Mouse (Mus musculus) heart, embryonic 10.5 days (tissue): Measurements from ENCODE around the gene Agbl4. TPM values are rescaled to one million over a fixed set of nuclear protein-coding genes. Genes with fewer than 3 reads are reported as not detected.

ENCODE experiments used
- DNase-seq: peaks from one replicate; pipeline ENCODE4 v3.0.0-alpha.2; 2017; ENCODE audit warnings: low spot score
- H3K27ac ChIP-seq: fragments of 300-500 bp; sonication (generic); 2 replicates; pipeline ENCODE4 v1.5.1; 2016; ENCODE audit warnings: mild to moderate bottlenecking
- H3K27me3 ChIP-seq: fragments of 300-500 bp; sonication (generic); 2 replicates; pipeline ENCODE4 v1.6.1; 2016; ENCODE audit warnings: mild to moderate bottlenecking; ENCODE audit not compliant: poor library complexity, insufficient read depth, severe bottlenecking
- H3K36me3 ChIP-seq: fragments of 300-500 bp; sonication (generic); 2 replicates; pipeline ENCODE4 v1.6.1; 2016; ENCODE audit warnings: mild to moderate bottlenecking, moderate library complexity
- H3K4me1 ChIP-seq: fragments of 300-500 bp; sonication (generic); 2 replicates; pipeline ENCODE4 v1.6.1; 2016; ENCODE audit warnings: mild to moderate bottlenecking
- H3K4me3 ChIP-seq: fragments of 300-500 bp; sonication (generic); 2 replicates; pipeline ENCODE4 v1.5.1; 2016; ENCODE audit warnings: mild to moderate bottlenecking, moderate library complexity
- H3K9me3 ChIP-seq: fragments of 300-500 bp; sonication (generic); 2 replicates; pipeline ENCODE4 v1.6.1; 2016; ENCODE audit warnings: mild to moderate bottlenecking, moderate library complexity
- WGBS: fragments of 180-500 bp; shearing (Covaris S2); methylation state at CpG from one replicate; pipeline ENCODE4 v1.1.7; 2016; 5-methylcytosine and 5-hydroxymethylcytosine counted together
- polyA plus RNA-seq: library from polyadenylated mRNA; unstranded; fragments of >200 nt; fragmentation: Nextera tagmentation; extraction: Ambion mirVana; gene quantifications from 2 replicates; pipeline ENCODE4 v1.2.1, GENCODE M21; 2016

The Agbl4 gene
- polyA plus RNA-seq, 1 experiment from 2014 or later = 0.23 TPM

GRCm38 (mm10) chr4:111664146-111664545 is 1266.7 kb downstream of the Agbl4 start:
- no peaks in the 10 kb centered on the region for H3K9me3 ChIP-seq
- DNase-seq = no peak
- H3K27ac ChIP-seq = no peak overlapping the region
- H3K27me3 ChIP-seq = no peaks in the 10 kb centered on the region
- H3K4me1 ChIP-seq = peaks cover 4% of the 10 kb centered on the region; the same call in 1 of the 2 replicates
- H3K36me3 ChIP-seq = no peaks in the 10 kb centered on the region
- no peak overlapping the region for H3K4me3 ChIP-seq
- 57% methylated on average over 3 of the region's 3 CpGs for WGBS

- no peak overlapping the region for H3K4me3 ChIP-seq
- H3K36me3 ChIP-seq = no peaks in the 10 kb centered on the region
- peaks cover 13% of the 10 kb centered on the region for H3K4me1 ChIP-seq
- 68% methylated on average over 1 of the region's 1 CpGs for WGBS
- no peak for DNase-seq
- H3K27ac ChIP-seq = no peak overlapping the region
- no peaks in the 10 kb centered on the region for H3K9me3 ChIP-seq
- H3K27me3 ChIP-seq = no peaks in the 10 kb centered on the region
Measured at GRCm38 (mm10) chr4:111666713-111667112, 1269.3 kb downstream of the Agbl4 start.

GRCm38 (mm10) chr4:111669369-111669768 is 1271.9 kb downstream of the Agbl4 start:
- no peaks in the 10 kb centered on the region for H3K9me3 ChIP-seq
- WGBS = 50% methylated on average over 3 of the region's 3 CpGs
- no peak overlapping the region for H3K4me3 ChIP-seq
- no peaks in the 10 kb centered on the region for H3K27me3 ChIP-seq
- H3K36me3 ChIP-seq = no peaks in the 10 kb centered on the region
- peaks cover 9% of the 10 kb centered on the region for H3K4me1 ChIP-seq
- no peak overlapping the region for H3K27ac ChIP-seq
- no peak for DNase-seq

DNA sequence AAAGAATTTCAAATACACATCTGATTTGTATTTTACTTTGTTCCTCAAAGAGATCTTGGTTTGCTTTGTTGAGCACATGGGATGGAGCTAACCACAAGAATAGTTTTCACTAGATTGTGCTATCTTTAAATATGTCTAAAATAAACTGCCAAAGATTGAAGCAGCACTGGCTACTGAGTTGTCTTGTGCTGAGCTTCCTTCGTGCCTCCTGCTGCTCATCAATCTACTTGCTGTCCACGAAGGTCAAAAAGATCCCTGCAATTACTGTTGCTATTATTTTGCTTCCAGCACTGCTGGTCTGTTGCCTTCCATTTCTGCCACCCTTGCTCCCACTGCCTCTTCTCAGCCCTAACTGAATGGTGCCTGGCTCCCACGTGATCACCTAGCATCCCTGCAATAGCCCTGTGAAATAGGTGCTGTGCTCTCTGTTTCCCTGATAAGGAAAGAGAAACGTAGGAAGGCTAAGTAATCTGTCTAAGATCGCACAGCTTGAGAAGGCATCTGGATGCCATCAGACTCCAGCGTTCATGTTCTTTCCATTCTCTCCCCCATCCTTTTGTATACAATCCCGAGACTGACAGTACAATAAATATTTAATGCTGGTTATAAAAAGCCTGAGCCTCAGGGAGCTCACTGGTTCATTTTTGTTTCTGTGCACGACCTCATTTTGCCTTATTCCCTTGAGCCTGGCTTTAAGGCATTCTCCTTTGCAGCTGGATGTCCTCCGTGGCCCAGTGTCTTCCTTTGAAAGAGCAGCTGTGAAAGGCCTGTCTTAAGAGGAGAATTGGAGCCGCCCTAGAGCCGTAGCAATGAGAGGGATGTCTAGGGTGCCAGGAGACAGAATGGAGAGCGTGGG is 1273.3 kb downstream of the Agbl4 start:
- Histone ChIP-seq H3K27me3 (no peaks in the 10 kb centered on the region), H3K9me3 (no peaks in the 10 kb centered on the region), H3K27ac (no peak overlapping the region; the same call in 1 of the 2 replicates), H3K4me1 (peaks cover 9% of the 10 kb centered on the region), H3K36me3 (no peaks in the 10 kb centered on the region), H3K4me3 (no peak overlapping the region)
- WGBS = 30% methylated on average over 12 of the region's 12 CpGs
- no peak for DNase-seq

GRCm38 (mm10) chr4:111671440-111671839 is 1274.0 kb downstream of the Agbl4 start:
- no peak for DNase-seq
- WGBS = 46% methylated on average over 4 of the region's 4 CpGs
- Histone ChIP-seq H3K27me3 (no peaks in the 10 kb centered on the region), H3K27ac (no peak overlapping the region; the same call in 1 of the 2 replicates), H3K4me1 (peaks cover 9% of the 10 kb centered on the region), H3K4me3 (no peak overlapping the region), H3K9me3 (no peaks in the 10 kb centered on the region), H3K36me3 (no peaks in the 10 kb centered on the region)

- no peaks in the 10 kb centered on the region for H3K9me3 ChIP-seq
- no peaks in the 10 kb centered on the region for H3K36me3 ChIP-seq
- H3K4me3 ChIP-seq = no peak overlapping the region
- peaks cover 9% of the 10 kb centered on the region for H3K4me1 ChIP-seq
- no peak for DNase-seq
- no peak overlapping the region for H3K27ac ChIP-seq
- H3K27me3 ChIP-seq = no peaks in the 10 kb centered on the region
Measured at GRCm38 (mm10) chr4:111673904-111674303, 1276.4 kb downstream of the Agbl4 start.

- no peaks in the 10 kb centered on the region for H3K27me3 ChIP-seq
- no peaks in the 10 kb centered on the region for H3K36me3 ChIP-seq
- WGBS = 86% methylated on average over 5 of the region's 5 CpGs
- DNase-seq = peak; percentile 35
- H3K4me3 ChIP-seq = no peak overlapping the region
- no peaks in the 10 kb centered on the region for H3K9me3 ChIP-seq
- H3K4me1 ChIP-seq = 0 out of 2 replicates have a peak, but pooled peaks cover 1% of the 10 kb centered on the region
- no peak overlapping the region for H3K27ac ChIP-seq
Measured at GRCm38 (mm10) chr4:111681926-111682325, 1284.5 kb downstream of the Agbl4 start.

DNA sequence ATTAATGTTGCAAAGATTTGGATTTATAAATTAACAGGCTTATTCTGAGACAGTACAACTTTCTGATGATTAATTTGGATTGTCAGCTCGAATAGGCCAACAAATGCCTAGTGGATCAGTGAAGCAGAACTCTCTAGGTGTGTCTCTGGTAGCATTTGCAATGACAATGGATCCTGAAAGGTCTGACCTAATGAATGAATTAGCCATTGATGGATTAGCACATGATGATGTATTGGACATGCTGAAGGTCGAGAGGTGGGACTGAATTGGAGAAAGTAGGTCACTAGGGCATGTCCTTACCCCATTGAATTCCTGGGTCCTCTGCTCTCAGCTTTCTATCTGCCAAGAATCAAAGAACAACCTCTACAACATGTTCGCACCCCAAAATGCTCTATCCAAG is 1285.3 kb downstream of the Agbl4 start:
- DNase-seq = no peak
- Histone ChIP-seq H3K9me3 (no peaks in the 10 kb centered on the region), H3K4me1 (0 out of 2 replicates have a peak, but pooled peaks cover 3% of the 10 kb centered on the region), H3K27ac (no peak overlapping the region), H3K36me3 (no peaks in the 10 kb centered on the region), H3K4me3 (no peak overlapping the region), H3K27me3 (no peaks in the 10 kb centered on the region)
- WGBS = 81% methylated on average over 3 of the region's 3 CpGs

- no peaks in the 10 kb centered on the region for H3K36me3 ChIP-seq
- no peaks in the 10 kb centered on the region for H3K27me3 ChIP-seq
- H3K27ac ChIP-seq = no peak overlapping the region
- 0 out of 2 replicates have a peak, but pooled peaks cover 3% of the 10 kb centered on the region for H3K4me1 ChIP-seq
- DNase-seq = no peak
- H3K4me3 ChIP-seq = no peak overlapping the region
- no peaks in the 10 kb centered on the region for H3K9me3 ChIP-seq
- WGBS = 78% methylated on average over 5 of the region's 5 CpGs
Measured at GRCm38 (mm10) chr4:111683843-111684242, 1286.4 kb downstream of the Agbl4 start.

DNA sequence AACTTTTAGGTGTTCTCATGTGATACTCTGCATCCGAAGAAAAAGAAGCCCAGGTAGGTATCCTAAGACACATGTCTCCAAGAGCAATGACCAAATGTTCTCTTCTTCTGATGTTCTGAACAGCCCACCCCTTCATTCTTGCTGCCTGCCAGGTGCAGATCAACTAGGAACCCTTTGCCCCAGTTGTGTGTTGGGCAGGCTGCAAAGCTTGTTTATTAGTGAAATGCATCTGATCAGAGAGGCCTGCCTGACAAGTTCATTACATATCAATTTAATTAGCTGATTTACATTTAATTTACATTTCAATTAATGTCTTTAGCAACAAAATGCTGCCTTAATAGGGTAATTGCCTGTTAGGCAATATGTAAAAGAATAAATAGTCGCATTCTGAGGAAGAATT is 1288.5 kb downstream of the Agbl4 start:
- WGBS = 82% methylated on average over 2 of the region's 2 CpGs
- no peak for DNase-seq
- Histone ChIP-seq H3K27ac (no peak overlapping the region), H3K27me3 (no peaks in the 10 kb centered on the region), H3K4me3 (no peak overlapping the region), H3K9me3 (no peaks in the 10 kb centered on the region), H3K4me1 (0 out of 2 replicates have a peak, but pooled peaks cover 3% of the 10 kb centered on the region), H3K36me3 (no peaks in the 10 kb centered on the region)

- Histone ChIP-seq H3K9me3 (no peaks in the 10 kb centered on the region), H3K27me3 (no peaks in the 10 kb centered on the region), H3K4me1 (0 out of 2 replicates have a peak, but pooled peaks cover 3% of the 10 kb centered on the region), H3K4me3 (peak overlapping the region; percentile 45), H3K36me3 (no peaks in the 10 kb centered on the region), H3K27ac (no peak overlapping the region)
- 8% methylated on average over 9 of the region's 9 CpGs for WGBS
- peak; percentile 81 for DNase-seq
Measured at GRCm38 (mm10) chr4:111686951-111687350, 1289.5 kb downstream of the Agbl4 start.

GRCm38 (mm10) chr4:111687613-111688012 is 1290.2 kb downstream of the Agbl4 start:
- H3K27me3 ChIP-seq = no peaks in the 10 kb centered on the region
- no peaks in the 10 kb centered on the region for H3K36me3 ChIP-seq
- peak overlapping the region; percentile 45 for H3K4me3 ChIP-seq
- H3K9me3 ChIP-seq = no peaks in the 10 kb centered on the region
- peak; percentile 80 for DNase-seq
- WGBS = 11% methylated on average over 6 of the region's 6 CpGs
- H3K27ac ChIP-seq = no peak overlapping the region; the same call in 1 of the 2 replicates
- 0 out of 2 replicates have a peak, but pooled peaks cover 3% of the 10 kb centered on the region for H3K4me1 ChIP-seq

DNA sequence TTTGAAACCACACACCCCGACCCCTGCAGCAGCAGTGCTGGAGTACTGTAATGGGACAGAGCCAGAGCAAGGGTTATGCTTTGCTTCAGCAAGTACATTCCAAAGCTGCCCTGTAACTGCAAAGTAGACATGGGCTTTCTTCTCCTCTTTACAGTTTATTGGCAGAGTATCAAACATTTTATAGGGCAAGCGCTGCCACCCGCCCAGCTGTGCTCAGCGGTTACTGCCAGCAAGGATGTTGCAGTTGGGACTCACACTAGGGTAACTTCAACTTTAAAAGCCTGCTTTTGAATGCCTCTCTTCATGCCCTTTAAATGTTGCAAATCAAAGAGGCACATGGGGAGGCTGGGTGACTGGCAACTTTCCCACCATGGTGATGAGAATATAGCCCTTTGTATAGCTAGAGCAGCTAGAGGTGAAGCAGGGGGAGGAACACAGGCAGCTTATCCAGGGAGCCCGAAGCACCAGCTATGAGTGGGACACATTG is 1293.6 kb downstream of the Agbl4 start:
- no peaks in the 10 kb centered on the region for H3K9me3 ChIP-seq
- WGBS = 81% methylated on average over 5 of the region's 5 CpGs
- H3K4me3 ChIP-seq = no peak overlapping the region
- H3K27me3 ChIP-seq = no peaks in the 10 kb centered on the region
- H3K36me3 ChIP-seq = no peaks in the 10 kb centered on the region
- DNase-seq = no peak
- no peak overlapping the region for H3K27ac ChIP-seq
- H3K4me1 ChIP-seq = 0 out of 2 replicates have a peak, but pooled peaks cover 3% of the 10 kb centered on the region
